Mouse (Mus musculus) CH12.LX (cell line): ENCODE data around the gene Sept5. TPM values are rescaled to one million over a fixed set of nuclear protein-coding genes. Genes with fewer than 3 reads are reported as not detected.

Source experiments
- DNase-seq: peaks from one replicate; pipeline ENCODE4 v3.0.0-alpha.2; 2013; ENCODE audit errors: extremely low read depth
- H3K27ac ChIP-seq: 2 replicates; pipeline ENCODE4 v1.5.1; 2012; ENCODE audit warnings: low read depth, mild to moderate bottlenecking, control low read depth, moderate library complexity; ENCODE audit not compliant: insufficient read depth
- H3K27me3 ChIP-seq: replicated peaks from 2 replicates; pipeline ENCODE3; 2012; ENCODE audit warnings: inconsistent platforms
- H3K36me3 ChIP-seq, 2 experiments: replicated peaks in 1 of 2; 2 replicates each; pipeline versions ENCODE3 to v1.6.1; 2012; ENCODE audit warnings: inconsistent platforms in 1 of 2, low read length in 1 of 2, mild to moderate bottlenecking in 1 of 2, mixed read lengths in 1 of 2, moderate library complexity in 1 of 2; ENCODE audit not compliant: control insufficient read depth in 1 of 2, insufficient read depth in 1 of 2
- H3K4me1 ChIP-seq, 2 experiments: 2 replicates each; pipeline ENCODE4 v1.6.1; 2012; ENCODE audit warnings: inconsistent platforms in 1 of 2, moderate library complexity in 1 of 2; ENCODE audit not compliant: insufficient read depth in 2 of 2, control insufficient read depth in 1 of 2
- H3K4me2 ChIP-seq: 2 replicates; pipeline ENCODE4 v1.6.1; 2012; ENCODE audit warnings: low read depth, mild to moderate bottlenecking, control low read depth; ENCODE audit not compliant: poor library complexity, insufficient read depth, severe bottlenecking
- H3K4me3 ChIP-seq, 3 experiments: fragments of 150-350 bp in 1 of 3; sonication (generic) in 1 of 3; replicated peaks in 1 of 3; 2 replicates each; pipeline versions ENCODE3 to v1.5.1; 2011 to 2012; ENCODE audit warnings: low read depth in 2 of 3, low read length in 2 of 3, mild to moderate bottlenecking in 2 of 3, moderate library complexity in 2 of 3, control low read depth in 1 of 3, improper control_type of control experiment in 1 of 3, inconsistent platforms in 1 of 3, mixed read lengths in 1 of 3; ENCODE audit not compliant: poor library complexity in 1 of 3
- H3K79me2 ChIP-seq: replicated peaks from 2 replicates; pipeline ENCODE4 v1.6.1; 2012; ENCODE audit warnings: mild to moderate bottlenecking, moderate library complexity; ENCODE audit not compliant: control insufficient read depth, poor library complexity, insufficient read depth, severe bottlenecking; ENCODE audit errors: extremely low read depth
- H3K9ac ChIP-seq: 2 replicates; pipeline ENCODE4 v1.6.1; 2012; ENCODE audit warnings: low read depth, mild to moderate bottlenecking, control low read depth, moderate library complexity; ENCODE audit not compliant: insufficient read depth
- H3K9me3 ChIP-seq: replicated peaks from 2 replicates; pipeline ENCODE3; 2012; ENCODE audit warnings: low read length, inconsistent platforms, mixed read lengths
- CHD1 ChIP-seq: IDR thresholded peaks from 2 replicates; pipeline ENCODE4 v1.6.1; 2012; ENCODE audit warnings: low read depth, low read length, improper control_type of control experiment, inconsistent platforms
- CHD2 ChIP-seq: IDR thresholded peaks from 2 replicates; pipeline ENCODE4 v1.6.1; 2011; ENCODE audit warnings: low read length, improper control_type of control experiment
- CTCF ChIP-seq, 2 experiments: IDR thresholded peaks in 1 of 2; conservative IDR thresholded peaks in 1 of 2; 2 replicates each; pipeline ENCODE4 v1.5.1; 2011 to 2012; ENCODE audit warnings: low read depth in 2 of 2, low read length in 2 of 2, improper control_type of control experiment in 1 of 2, inconsistent platforms in 1 of 2, mild to moderate bottlenecking in 1 of 2, moderate library complexity in 1 of 2
- E2F4 ChIP-seq: IDR thresholded peaks from 2 replicates; pipeline ENCODE4 v1.6.1; 2011; ENCODE audit warnings: low read depth, low read length, improper control_type of control experiment; ENCODE audit not compliant: insufficient replicate concordance
- ETS1 ChIP-seq: conservative IDR thresholded peaks from 2 replicates; pipeline ENCODE4 v1.6.1; 2012; ENCODE audit warnings: low read depth, mild to moderate bottlenecking, inconsistent platforms, low read length, improper control_type of control experiment, moderate library complexity
- GABPA ChIP-seq: IDR thresholded peaks from 2 replicates; pipeline ENCODE4 v1.6.1; 2012; ENCODE audit warnings: low read depth, low read length, improper control_type of control experiment, inconsistent platforms; ENCODE audit not compliant: insufficient replicate concordance
- HCFC1 ChIP-seq: IDR thresholded peaks from 2 replicates; pipeline ENCODE4 v1.6.1; 2012; ENCODE audit warnings: low read depth, mild to moderate bottlenecking, inconsistent platforms, low read length, improper control_type of control experiment
- JUN ChIP-seq: IDR thresholded peaks from 2 replicates; pipeline ENCODE4 v1.6.1; 2011; ENCODE audit warnings: low read depth, mild to moderate bottlenecking, low read length, improper control_type of control experiment, moderate library complexity; ENCODE audit not compliant: insufficient read depth
- JUND ChIP-seq: conservative IDR thresholded peaks from 2 replicates; pipeline ENCODE4 v1.6.1; 2011; ENCODE audit warnings: low read depth, low read length, improper control_type of control experiment
- MAFK ChIP-seq: IDR thresholded peaks from 2 replicates; pipeline ENCODE4 v1.6.1; 2011; ENCODE audit warnings: low read length, improper control_type of control experiment; ENCODE audit not compliant: insufficient replicate concordance
- MAX ChIP-seq: IDR thresholded peaks from 2 replicates; pipeline ENCODE4 v1.6.1; 2011; ENCODE audit warnings: low read length, improper control_type of control experiment
- MAZ ChIP-seq: IDR thresholded peaks from 2 replicates; pipeline ENCODE4 v1.6.1; 2012; ENCODE audit warnings: low read depth, mild to moderate bottlenecking, inconsistent platforms, low read length, improper control_type of control experiment, moderate library complexity
- MEF2A ChIP-seq: IDR thresholded peaks from 2 replicates; pipeline ENCODE4 v1.6.1; 2014; ENCODE audit warnings: low read depth, mild to moderate bottlenecking, inconsistent platforms, low read length, improper control_type of control experiment, borderline replicate concordance
- MYC ChIP-seq: IDR thresholded peaks from 2 replicates; pipeline ENCODE4 v1.6.1; 2011; ENCODE audit warnings: low read depth, mild to moderate bottlenecking, improper control_type of control experiment, low read length
- NELFE ChIP-seq: IDR thresholded peaks from 2 replicates; pipeline ENCODE4 v1.6.1; 2011; ENCODE audit warnings: low read depth, low read length, improper control_type of control experiment
- NRF1 ChIP-seq: IDR thresholded peaks from 2 replicates; pipeline ENCODE4 v1.6.1; 2014; ENCODE audit warnings: low read depth, mild to moderate bottlenecking, inconsistent platforms, low read length, improper control_type of control experiment, moderate library complexity
- POLR2A ChIP-seq: IDR thresholded peaks from 2 replicates; pipeline ENCODE4 v1.6.1; 2011; ENCODE audit warnings: low read depth, mild to moderate bottlenecking, improper control_type of control experiment, low read length
- POLR2AphosphoS2 ChIP-seq: IDR thresholded peaks from 2 replicates; pipeline ENCODE4 v1.6.1; 2011; ENCODE audit warnings: low read depth, low read length, improper control_type of control experiment
- RAD21 ChIP-seq: IDR thresholded peaks from 2 replicates; pipeline ENCODE4 v1.6.1; 2011; ENCODE audit warnings: low read depth, mild to moderate bottlenecking, low read length, improper control_type of control experiment, moderate library complexity
- SIN3A ChIP-seq: IDR thresholded peaks from 2 replicates; pipeline ENCODE4 v1.6.1; 2012; ENCODE audit warnings: low read length, improper control_type of control experiment, inconsistent platforms
- SMC3 ChIP-seq: IDR thresholded peaks from 2 replicates; pipeline ENCODE4 v1.6.1; 2011; ENCODE audit warnings: low read depth, low read length, improper control_type of control experiment
- TBP ChIP-seq: conservative IDR thresholded peaks from 2 replicates; pipeline ENCODE4 v1.6.1; 2011; ENCODE audit warnings: low read depth, low read length, improper control_type of control experiment
- USF1 ChIP-seq: IDR thresholded peaks from 2 replicates; pipeline ENCODE4 v1.6.1; 2014; ENCODE audit warnings: low read depth, mild to moderate bottlenecking, inconsistent platforms, low read length, improper control_type of control experiment
- USF2 ChIP-seq: conservative IDR thresholded peaks from 2 replicates; pipeline ENCODE4 v1.6.1; 2011; ENCODE audit warnings: low read depth, low read length, improper control_type of control experiment
- ZKSCAN1 ChIP-seq: IDR thresholded peaks from 2 replicates; pipeline ENCODE4 v1.6.1; 2012; ENCODE audit warnings: low read depth, inconsistent platforms, low read length, improper control_type of control experiment, borderline replicate concordance
- dilution Hi-C: fragments of 300-500 bp; cut with MboI; formaldehyde crosslinking; loops from 2 replicates; pipeline ENCODE4 v1.14.3; 2020; ENCODE audit warnings: low sequenced_read_pairs; ENCODE audit not compliant: extremely low pct_unique_long_range_greater_than_20kb, extremely low pct_ligation_motif_present
- in situ Hi-C: fragments of 300-500 bp; cut with MboI; formaldehyde crosslinking; loops from 3 replicates; pipeline ENCODE4 v1.14.3; 2019; ENCODE audit warnings: low sequenced_read_pairs, low pct_ligation_motif_present, low pct_unique_long_range_greater_than_20kb, mixed read lengths
- polyA plus RNA-seq: library from polyadenylated mRNA; unstranded; fragments of >175 nt; gene quantifications from 2 replicates; pipeline ENCODE4 v1.2.1, GENCODE M21; 2012; ENCODE audit warnings: low read depth; ENCODE audit not compliant: insufficient read length
- total RNA-seq, 2 experiments: library from RNA; depleted of rRNA; stranded (reverse); fragments of 300-350 nt in 1 of 2; fragments of >200 nt in 1 of 2; gene quantifications; 2 replicates each; pipeline ENCODE4 v1.2.3; 2012 to 2014

Gene Sept5
- total and polyA plus RNA-seq, 3 experiments, result 0.56 to 3.9 (median 0.63) TPM

DNA sequence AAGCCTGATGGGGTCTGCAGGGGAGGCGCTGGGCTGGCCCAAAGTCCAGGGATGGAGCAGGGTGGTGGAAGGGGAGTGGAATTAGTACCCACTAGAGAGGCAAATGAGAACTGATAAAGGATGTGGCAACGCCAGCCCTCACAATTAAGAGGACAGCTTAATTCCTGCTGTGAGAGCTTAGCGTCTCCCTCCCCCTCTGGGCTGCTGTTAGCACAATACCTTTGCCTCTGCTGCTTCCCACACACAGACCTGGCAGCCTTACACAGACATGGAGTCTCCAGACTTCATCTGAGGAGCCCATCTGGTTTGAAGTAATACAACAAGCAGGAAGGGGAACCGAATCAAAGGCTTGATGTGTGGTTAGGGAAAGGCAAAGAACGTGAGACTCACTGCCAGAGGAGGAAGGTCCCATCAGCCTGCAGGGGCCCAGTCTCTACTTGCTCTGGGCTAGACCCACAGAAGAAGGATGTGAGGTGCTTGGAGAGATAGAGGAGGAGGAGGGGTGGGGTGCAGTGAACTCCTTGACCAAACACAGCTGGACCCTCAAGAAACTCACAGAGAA is 52.1 kb downstream of the Sept5 start:
- TF ChIP-seq E2F4 (no peak), USF1 (no peak), HCFC1 (no peak), GABPA (no peak), ETS1 (no peak), ZKSCAN1 (no peak), NELFE (no peak), JUND (no peak), POLR2AphosphoS2 (no peak), MAX (no peak), NRF1 (no peak), CHD2 (no peak), MAFK (no peak), MEF2A (no peak), USF2 (no peak), MYC (no peak), CHD1 (no peak), RAD21 (no peak), JUN (no peak), SIN3A (no peak)
- Histone ChIP-seq H3K27ac (no peak overlapping the region), H3K27me3 (no peaks in the 10 kb centered on the region), H3K9ac (no peak overlapping the region), H3K9me3 (peaks cover 16% of the 10 kb centered on the region), H3K4me1 (peaks cover 0 to 5% of the 10 kb centered on the region in 2 experiments; a peak in 2 of 4 replicates), H3K79me2 (no peaks in the 10 kb centered on the region), H3K36me3 (no peaks in the 10 kb centered on the region), H3K4me2 (no peak overlapping the region), H3K4me3 (no peak overlapping the region)
- dilution Hi-C loops, result no loop called here
- in situ Hi-C loops, result no loop called here
- no peak for DNase-seq

DNA sequence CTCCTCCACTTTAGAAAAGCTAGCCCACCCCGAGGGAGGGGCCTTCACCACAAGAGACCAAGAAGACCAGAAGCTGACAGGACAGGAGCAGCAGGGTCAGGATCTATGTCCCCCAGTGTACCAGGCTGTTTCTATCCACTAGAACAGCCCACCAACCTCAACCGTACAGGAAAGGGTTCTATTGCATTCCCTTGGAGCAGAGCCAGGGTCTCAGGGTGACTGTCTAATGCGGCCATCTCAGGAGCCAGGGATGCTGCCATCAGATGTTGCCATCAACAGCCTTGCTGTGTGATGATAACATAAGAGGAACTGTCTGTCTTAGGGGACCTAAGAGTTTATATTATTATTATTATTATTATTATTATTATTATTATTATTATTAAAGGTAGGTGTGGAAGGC is 52.7 kb downstream of the Sept5 start:
- Histone ChIP-seq H3K27ac (no peak overlapping the region), H3K27me3 (no peaks in the 10 kb centered on the region), H3K4me3 (no peak overlapping the region), H3K9ac (no peak overlapping the region), H3K4me1 (peaks cover 0 to 5% of the 10 kb centered on the region in 2 experiments; a peak in 2 of 4 replicates), H3K4me2 (no peak overlapping the region), H3K36me3 (no peaks in the 10 kb centered on the region), H3K79me2 (no peaks in the 10 kb centered on the region), H3K9me3 (peaks cover 10% of the 10 kb centered on the region)
- in situ Hi-C loops (no loop called here), dilution Hi-C loops (no loop called here)
- no peak for DNase-seq
- no peak for TF ChIP-seq TBP
- no peak for TF ChIP-seq SMC3
- TF ChIP-seq POLR2A, result no peak
- no peak for TF ChIP-seq USF1
- no peak for TF ChIP-seq CTCF (conservative IDR thresholded peaks at IDR 0.05 in 1 of 2, IDR thresholded peaks at IDR 0.05 in 1 of 2; ENCODE audit: low read depth in 2 of 2, low read length in 2 of 2)
- TF ChIP-seq POLR2AphosphoS2, result no peak
- no peak for TF ChIP-seq MAX
- no peak for TF ChIP-seq MAZ
